Mouse (Mus musculus) stomach, embryonic 14.5 days (tissue): ENCODE data around the gene Dcaf15. TPM values are rescaled to one million over a fixed set of nuclear protein-coding genes. Genes with fewer than 3 reads are reported as not detected.

Experiments
- ATAC-seq: fragments of 200-750 bp; cut with Nextera tagmentation; 2 replicates; pipeline ENCODE4 v1.8.0; 2017; ENCODE audit warnings: low read depth, moderate TSS enrichment; ENCODE audit not compliant: insufficient number of reproducible peaks, insufficient read depth, low FRiP score
- H3K27ac ChIP-seq: fragments of 300-500 bp; sonication (generic); 2 replicates; pipeline ENCODE4 v1.5.1; 2014; ENCODE audit warnings: mild to moderate bottlenecking, low read length, moderate library complexity, mixed read lengths
- H3K27me3 ChIP-seq: fragments of 300-500 bp; sonication (generic); 2 replicates; pipeline ENCODE4 v1.6.1; 2014; ENCODE audit warnings: low read length, control low read depth, mixed read lengths; ENCODE audit not compliant: control insufficient read depth, insufficient read depth
- H3K36me3 ChIP-seq: fragments of 300-500 bp; sonication (generic); 2 replicates; pipeline ENCODE4 v1.6.1; 2014; ENCODE audit warnings: mild to moderate bottlenecking, control low read depth, low read length, moderate library complexity, mixed read lengths; ENCODE audit not compliant: control insufficient read depth, insufficient read depth
- H3K4me1 ChIP-seq: fragments of 300-500 bp; sonication (generic); 2 replicates; pipeline ENCODE4 v1.6.1; 2014; ENCODE audit warnings: low read length, control low read depth, mixed read lengths; ENCODE audit not compliant: control insufficient read depth, insufficient read depth
- H3K4me2 ChIP-seq: fragments of 300-500 bp; sonication (generic); replicated peaks from 2 replicates; pipeline ENCODE4 v1.6.1; 2014; ENCODE audit warnings: low read depth, low read length, control low read depth
- H3K4me3 ChIP-seq: fragments of 300-500 bp; sonication (generic); 2 replicates; pipeline ENCODE4 v1.5.1; 2014; ENCODE audit warnings: low read depth, low read length, control low read depth
- H3K9ac ChIP-seq: fragments of 300-500 bp; sonication (generic); replicated peaks from 2 replicates; pipeline ENCODE4 v1.6.1; 2014; ENCODE audit warnings: low read depth, mild to moderate bottlenecking, control low read depth, low read length, moderate library complexity, mixed read lengths
- H3K9me3 ChIP-seq: fragments of 300-500 bp; sonication (generic); 2 replicates; pipeline ENCODE4 v1.6.1; 2016; ENCODE audit warnings: low read depth, low read length, control low read depth; ENCODE audit not compliant: control insufficient read depth
- WGBS: fragments of 180-500 bp; shearing (Covaris S2); extraction: QIAGEN DNeasy Blood & Tissue Kit; methylation state at CpG from one replicate; pipeline ENCODE4 v1.1.7; 2014; 5-methylcytosine and 5-hydroxymethylcytosine counted together
- polyA plus RNA-seq: library from polyadenylated mRNA; unstranded; fragments of >200 nt; fragmentation: Nextera tagmentation; extraction: Ambion mirVana; gene quantifications from 2 replicates; pipeline ENCODE4 v1.2.1, GENCODE M21; 2014

The Dcaf15 gene
- polyA plus RNA-seq, 1 experiment from 2014 or later, result 10.8 TPM

DNA sequence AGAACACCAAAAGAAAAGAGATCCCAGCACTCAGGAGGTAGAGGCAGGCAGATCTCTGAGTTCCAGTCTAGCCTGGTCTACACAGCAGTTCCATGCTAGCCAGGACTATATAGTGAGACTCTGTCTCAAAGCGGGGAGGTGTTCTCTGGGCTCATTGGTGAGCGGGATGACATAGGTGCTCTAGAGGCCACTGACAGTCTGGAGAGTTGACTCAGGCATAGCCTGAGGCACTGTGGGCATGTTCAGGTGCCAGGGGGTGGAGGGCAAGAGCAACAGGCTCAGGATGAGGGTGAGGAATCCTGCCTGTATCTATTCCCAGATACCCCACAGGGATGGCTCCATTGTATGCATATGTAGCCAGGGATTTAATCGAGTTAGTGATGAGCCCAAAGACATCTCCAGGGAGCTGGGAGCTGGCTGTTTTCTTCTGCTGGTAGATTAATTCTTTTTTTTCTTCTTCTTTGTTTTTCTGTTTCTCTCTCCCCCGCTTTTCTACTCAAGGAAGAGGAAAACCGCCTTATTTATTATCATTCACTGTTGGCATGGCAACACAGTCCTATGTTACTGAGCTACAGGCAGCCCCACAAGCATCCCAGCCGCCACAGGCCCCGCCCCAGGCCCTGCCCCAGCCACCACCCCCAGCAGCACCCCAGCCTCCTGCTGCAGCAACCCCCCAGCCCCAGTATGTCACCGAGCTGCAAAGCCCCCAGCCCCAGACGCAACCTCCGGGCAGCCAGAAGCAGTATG lies 31.2 kb downstream of the Dcaf15 start:
- H3K4me3 ChIP-seq, result no peak overlapping the region
- H3K36me3 ChIP-seq, result no peaks in the 10 kb centered on the region; the same call in none of the 2 replicates
- H3K9ac ChIP-seq, result no peak overlapping the region
- no peak overlapping the region for H3K27ac ChIP-seq
- no peak for ATAC-seq
- H3K27me3 ChIP-seq, result no peaks in the 10 kb centered on the region
- no peaks in the 10 kb centered on the region for H3K9me3 ChIP-seq
- peaks cover 14% of the 10 kb centered on the region for H3K4me1 ChIP-seq
- 63% methylated on average over 10 of the region's 10 CpGs for WGBS
- no peak overlapping the region for H3K4me2 ChIP-seq

DNA sequence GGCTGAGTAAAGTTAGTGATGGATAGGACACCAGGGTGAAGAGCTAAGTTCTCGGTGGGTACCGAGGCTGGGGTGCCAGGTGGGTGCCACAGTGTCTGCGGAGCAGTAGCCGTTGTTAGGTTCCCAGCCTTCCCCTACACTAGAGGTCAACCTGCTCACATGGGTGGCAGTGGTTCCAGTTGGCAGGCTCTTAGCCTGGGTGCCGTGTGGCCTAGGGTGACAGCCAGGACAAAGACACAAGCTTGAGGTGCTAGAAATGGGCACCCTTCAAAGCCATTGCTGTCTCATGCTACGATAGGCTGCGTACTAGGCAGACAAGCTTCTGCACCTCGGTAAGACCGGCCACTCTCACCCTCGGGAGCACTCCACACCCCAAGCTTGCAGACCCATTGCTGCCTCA lies 32.2 kb downstream of the Dcaf15 start:
- peaks cover 23% of the 10 kb centered on the region for H3K4me1 ChIP-seq
- H3K36me3 ChIP-seq, result no peaks in the 10 kb centered on the region; the same call in none of the 2 replicates
- no peak overlapping the region for H3K9ac ChIP-seq
- H3K9me3 ChIP-seq, result no peaks in the 10 kb centered on the region
- H3K27ac ChIP-seq, result no peak overlapping the region
- H3K27me3 ChIP-seq, result no peaks in the 10 kb centered on the region
- no peak overlapping the region for H3K4me2 ChIP-seq
- H3K4me3 ChIP-seq, result no peak overlapping the region
- ATAC-seq, result no peak
- WGBS, result 89% methylated on average over 10 of the region's 10 CpGs

DNA sequence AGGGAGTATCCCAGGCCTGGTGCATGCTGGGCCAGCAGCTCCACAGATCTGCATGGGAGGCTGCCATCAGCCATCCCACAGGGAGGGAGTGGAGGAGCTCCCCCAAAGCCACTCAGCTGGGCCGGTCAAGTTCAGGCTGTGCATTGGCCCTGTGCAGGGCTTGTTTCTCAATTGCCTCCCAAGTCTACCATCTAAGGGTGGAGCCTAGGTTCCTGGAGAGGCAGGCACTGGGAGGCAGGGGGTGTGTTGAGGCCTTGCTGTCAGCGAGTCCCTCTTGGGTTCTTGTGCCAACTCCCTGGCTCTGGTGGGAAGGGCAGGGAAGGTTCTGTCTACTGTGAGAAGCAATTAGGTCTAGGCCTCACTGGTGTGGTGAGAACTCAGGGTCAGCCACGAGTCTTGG lies 32.6 kb downstream of the Dcaf15 start:
- Histone ChIP-seq H3K27me3 (no peaks in the 10 kb centered on the region), H3K4me1 (peaks cover 23% of the 10 kb centered on the region), H3K4me2 (no peak overlapping the region), H3K9ac (no peak overlapping the region), H3K27ac (no peak overlapping the region), H3K4me3 (no peak overlapping the region), H3K36me3 (no peaks in the 10 kb centered on the region; the same call in none of the 2 replicates), H3K9me3 (no peaks in the 10 kb centered on the region)
- 55% methylated on average over 3 of the region's 3 CpGs for WGBS
- ATAC-seq, result no peak

DNA sequence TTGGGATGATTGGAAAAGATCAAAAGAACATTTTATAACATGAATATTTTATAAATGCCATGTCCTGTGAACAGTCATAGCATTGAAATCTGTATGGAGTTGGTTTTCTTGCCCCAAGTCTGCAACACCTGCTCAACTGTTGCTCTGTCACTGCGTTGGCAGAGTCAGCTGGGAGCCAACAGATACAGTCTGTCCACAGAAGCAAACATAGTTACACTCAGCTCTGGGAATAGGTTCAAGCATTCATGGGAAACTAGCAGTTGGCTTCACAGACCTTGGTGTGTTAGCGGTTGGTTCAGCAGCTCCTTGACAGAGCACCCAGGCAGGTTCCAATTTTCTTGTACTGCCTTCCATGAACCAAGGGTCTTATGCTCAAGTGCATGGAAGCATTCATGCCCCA lies 33.9 kb downstream of the Dcaf15 start:
- H3K4me2 ChIP-seq, result no peak overlapping the region
- peaks cover 23% of the 10 kb centered on the region for H3K4me1 ChIP-seq
- H3K27me3 ChIP-seq, result no peaks in the 10 kb centered on the region
- H3K36me3 ChIP-seq, result no peaks in the 10 kb centered on the region; the same call in 1 of the 2 replicates
- 81% methylated on average over 2 of the region's 2 CpGs for WGBS
- ATAC-seq, result no peak
- no peak overlapping the region for H3K27ac ChIP-seq
- H3K4me3 ChIP-seq, result no peak overlapping the region
- no peak overlapping the region for H3K9ac ChIP-seq
- H3K9me3 ChIP-seq, result no peaks in the 10 kb centered on the region

DNA sequence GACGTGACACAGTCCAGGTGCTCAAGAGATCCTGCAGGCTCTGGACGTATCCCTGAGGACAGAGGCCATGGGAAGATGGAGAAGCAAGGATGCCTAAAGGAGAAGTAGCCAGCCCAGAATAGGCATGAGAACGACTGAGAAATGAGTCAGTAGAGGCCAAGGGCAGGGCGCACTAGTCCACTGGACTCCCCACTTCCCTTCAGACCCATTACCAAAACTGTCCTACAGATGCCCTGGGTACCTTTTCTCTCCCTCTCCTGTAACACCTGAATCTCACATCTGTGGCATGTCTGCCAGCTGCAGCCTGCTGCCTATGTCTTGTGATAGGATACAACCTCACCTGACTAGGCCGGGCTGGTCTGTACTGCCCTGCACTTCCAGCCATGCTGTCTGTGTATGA lies 34.3 kb downstream of the Dcaf15 start:
- Histone ChIP-seq H3K4me2 (no peak overlapping the region), H3K4me3 (no peak overlapping the region), H3K9ac (no peak overlapping the region), H3K36me3 (no peaks in the 10 kb centered on the region; the same call in 1 of the 2 replicates), H3K9me3 (no peaks in the 10 kb centered on the region), H3K4me1 (peaks cover 23% of the 10 kb centered on the region), H3K27ac (no peak overlapping the region), H3K27me3 (no peaks in the 10 kb centered on the region)
- 73% methylated on average over 5 of the region's 5 CpGs for WGBS
- no peak for ATAC-seq

DNA sequence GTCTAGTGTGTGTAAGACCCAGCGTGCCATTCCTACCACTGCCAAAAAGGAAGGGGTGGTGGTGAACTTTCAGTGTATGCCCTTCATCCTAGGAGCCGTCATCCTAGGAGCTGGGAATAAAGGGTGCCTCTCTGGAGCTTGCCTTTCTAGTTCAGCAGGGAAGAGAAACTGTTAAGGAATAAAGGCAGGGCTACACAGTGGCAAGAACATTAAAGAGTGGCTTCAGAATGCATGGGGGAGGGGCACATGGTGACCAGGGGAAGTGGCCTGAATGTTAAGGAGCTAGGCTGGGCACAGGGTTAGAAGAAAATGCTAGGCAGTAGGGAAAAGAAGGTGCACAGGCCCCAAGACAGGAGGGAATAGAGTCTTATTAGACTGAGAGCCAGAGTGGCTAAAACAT lies 34.8 kb downstream of the Dcaf15 start:
- H3K27me3 ChIP-seq, result no peaks in the 10 kb centered on the region
- H3K4me1 ChIP-seq, result peaks cover 23% of the 10 kb centered on the region

DNA sequence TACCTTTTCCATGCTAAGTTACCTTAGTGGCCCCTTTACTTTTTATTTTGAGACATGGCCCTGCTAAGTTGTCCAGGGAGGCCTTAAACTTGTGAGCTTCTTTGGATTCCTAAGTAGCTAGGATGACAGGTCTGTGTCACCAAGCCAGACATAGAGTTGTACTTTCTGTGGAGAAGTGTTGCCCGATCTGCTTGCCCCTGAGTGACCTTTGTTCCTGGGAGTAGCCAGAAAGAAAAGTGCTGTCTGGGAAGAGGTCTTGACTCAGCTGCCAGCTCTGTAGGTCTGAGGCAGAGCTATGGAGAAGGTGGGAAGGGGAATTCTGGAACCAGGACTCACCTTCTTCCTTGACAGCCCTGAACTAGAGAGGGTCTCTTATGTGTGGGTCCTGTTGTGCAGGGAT lies 35.4 kb downstream of the Dcaf15 start:
- Histone ChIP-seq H3K4me2 (no peak overlapping the region), H3K9ac (no peak overlapping the region), H3K36me3 (no peaks in the 10 kb centered on the region), H3K4me1 (peaks cover 23% of the 10 kb centered on the region), H3K27ac (no peak overlapping the region), H3K9me3 (no peaks in the 10 kb centered on the region), H3K27me3 (no peaks in the 10 kb centered on the region), H3K4me3 (no peak overlapping the region)
- 16% methylated on average over 1 of the region's 1 CpGs for WGBS
- ATAC-seq, result no peak

More for the DNA sequence above, 34.8 kb downstream of the Dcaf15 start:
- no peak overlapping the region for H3K9ac ChIP-seq
- WGBS, result 66% methylated on average over 2 of the region's 2 CpGs
- H3K27ac ChIP-seq, result no peak overlapping the region
- ATAC-seq, result no peak
- H3K9me3 ChIP-seq, result no peaks in the 10 kb centered on the region
- H3K4me3 ChIP-seq, result no peak overlapping the region
- no peak overlapping the region for H3K4me2 ChIP-seq
- no peaks in the 10 kb centered on the region; the same call in 1 of the 2 replicates for H3K36me3 ChIP-seq

DNA sequence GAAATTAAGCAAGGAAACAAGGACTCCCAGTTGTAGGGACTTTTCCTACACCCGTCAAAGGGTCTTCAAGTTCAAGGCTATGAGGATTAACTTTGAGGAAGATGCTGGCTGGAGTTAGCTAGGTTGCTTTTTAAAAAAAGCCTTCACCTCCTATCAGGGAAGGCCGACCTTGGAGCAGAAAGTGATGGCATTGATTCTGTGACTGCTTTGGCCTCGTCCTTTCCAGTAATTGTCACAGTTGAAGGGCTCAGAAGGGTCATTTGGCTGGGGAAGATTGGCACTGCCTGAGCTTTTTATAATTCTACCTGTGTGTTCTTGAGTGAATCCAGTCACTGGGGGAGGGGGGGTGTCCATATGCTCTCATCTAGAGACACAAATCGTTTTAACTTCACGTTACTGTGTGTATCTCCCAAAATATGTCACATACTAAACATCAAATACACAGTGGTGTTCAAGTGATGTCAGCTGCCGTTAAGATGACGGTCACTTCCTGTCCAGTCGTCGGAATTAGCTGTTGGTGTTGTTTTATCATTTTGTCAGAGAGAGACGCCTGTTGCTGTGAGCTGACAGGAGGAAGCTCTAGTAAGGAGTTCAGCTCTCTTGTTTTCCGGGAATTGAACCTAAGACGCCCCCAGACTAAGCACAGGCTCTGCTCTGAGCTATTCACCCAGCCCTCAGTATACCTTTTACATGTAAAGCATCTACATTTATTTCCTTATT lies 36.1 kb downstream of the Dcaf15 start:
- 48% methylated on average over 12 of the region's 12 CpGs for WGBS
- H3K4me3 ChIP-seq, result no peak overlapping the region
- H3K9ac ChIP-seq, result no peak overlapping the region
- H3K36me3 ChIP-seq, result no peaks in the 10 kb centered on the region
- no peak for ATAC-seq
- no peaks in the 10 kb centered on the region for H3K27me3 ChIP-seq
- no peak overlapping the region for H3K4me2 ChIP-seq
- peaks cover 23% of the 10 kb centered on the region for H3K4me1 ChIP-seq
- no peaks in the 10 kb centered on the region for H3K9me3 ChIP-seq
- H3K27ac ChIP-seq, result no peak overlapping the region
